Mouse (Mus musculus) brain, embryonic 14.5 days (tissue): ENCODE results near the gene Picalm.

Experiments
- CTCF ChIP-seq: fragments of 200-500 bp; IDR thresholded peaks from 2 replicates; pipeline ENCODE4 v1.5.1; 2012; ENCODE audit warnings: inconsistent platforms, mild to moderate bottlenecking, moderate library complexity, borderline replicate concordance; ENCODE audit not compliant: insufficient read depth, insufficient read length; ENCODE audit errors: extremely low read depth
- POLR2A ChIP-seq: fragments of 200-500 bp; IDR thresholded peaks from 2 replicates; pipeline ENCODE4 v1.6.1; 2012; ENCODE audit warnings: mild to moderate bottlenecking, inconsistent platforms, borderline replicate concordance; ENCODE audit not compliant: poor library complexity, insufficient read depth, insufficient read length, severe bottlenecking; ENCODE audit errors: extremely low read depth

GRCm38 (mm10) chr7:90200251-90200650, 70.2 kb downstream of the Picalm start:
- TF ChIP-seq CTCF (no peak), POLR2A (no peak)
